Mouse (Mus musculus) spleen, adult 2 months (tissue): ENCODE results near the gene Sf3b3.

Experiments used
- CTCF ChIP-seq: fragments of 200-500 bp; IDR thresholded peaks from 2 replicates; pipeline ENCODE4 v1.5.1; 2011; ENCODE audit warnings: mild to moderate bottlenecking, inconsistent platforms; ENCODE audit not compliant: insufficient read depth, insufficient read length, insufficient replicate concordance; ENCODE audit errors: extremely low read depth
- POLR2A ChIP-seq: fragments of 200-500 bp; IDR thresholded peaks from 2 replicates; pipeline ENCODE4 v1.6.1; 2011; ENCODE audit warnings: low read depth, low read length, inconsistent platforms

DNA sequence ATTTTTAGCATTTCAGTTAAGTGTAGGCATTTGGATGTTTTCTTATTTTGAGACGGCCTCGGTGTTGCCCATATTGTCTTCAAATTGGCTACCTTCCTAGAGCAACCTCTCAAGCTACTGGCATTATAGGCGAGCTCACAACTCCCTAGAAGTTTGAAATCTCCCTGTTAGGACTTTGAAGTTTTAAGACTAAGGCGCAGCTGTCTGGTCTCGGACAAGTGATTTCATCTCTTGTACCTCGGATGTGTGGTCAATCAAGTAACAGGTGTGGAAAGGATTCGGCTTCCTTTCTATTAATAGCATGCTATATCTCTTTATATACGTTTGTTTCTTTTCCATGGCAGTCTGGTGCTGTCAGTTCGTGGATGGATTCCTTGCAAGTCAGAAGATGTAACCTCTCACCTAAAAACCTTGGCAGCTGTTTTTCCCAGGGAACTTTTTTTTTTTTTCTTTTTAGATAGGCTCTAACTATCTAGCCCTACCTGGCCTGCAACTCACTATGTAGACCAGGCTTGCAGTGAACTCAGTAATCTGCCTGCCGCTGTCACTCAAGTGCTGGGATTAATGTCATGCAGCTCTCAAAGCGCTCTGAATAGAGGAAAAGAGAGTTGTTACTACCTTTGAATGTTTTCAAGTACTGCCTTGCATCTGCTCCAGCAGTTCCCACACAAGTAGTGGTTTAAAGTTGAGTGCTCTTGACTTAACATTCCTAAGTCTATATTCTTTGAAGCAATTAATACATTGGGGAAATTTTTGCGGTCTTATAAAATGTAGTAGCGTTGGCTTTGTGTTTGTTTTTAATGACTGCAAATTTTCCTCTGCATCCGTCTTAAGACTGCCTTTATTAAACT, 1.3 kb upstream of the Sf3b3 start:
- no peak for TF ChIP-seq CTCF
- no peak for TF ChIP-seq POLR2A
